Mouse (Mus musculus): Measurements from ENCODE around the gene Antxr2.

DNA sequence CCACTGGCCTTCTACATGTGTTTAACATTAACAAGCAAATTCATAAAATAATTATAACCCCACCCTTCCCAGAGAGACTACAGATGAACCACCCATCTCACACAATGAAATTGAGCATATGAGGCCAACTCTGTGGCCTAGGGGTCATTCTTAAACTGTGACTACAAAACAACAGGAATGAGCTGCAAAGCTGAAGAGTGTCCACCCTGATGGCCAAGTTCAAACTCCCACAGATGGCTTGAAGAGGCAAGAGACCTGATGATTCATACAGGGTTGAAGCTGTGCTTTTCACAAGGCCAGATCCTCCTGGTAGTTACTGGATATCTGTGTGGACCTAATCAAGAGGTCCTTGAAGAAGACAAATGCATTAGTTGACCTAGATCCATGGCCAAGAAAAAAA, 173.7 kb downstream of the Antxr2 start:
- TF ChIP-seq CTCF (IDR thresholded peaks at IDR 0.05) (no peak), EP300 (IDR thresholded peaks at IDR 0.05) (no peak)
